Mouse (Mus musculus) left cerebral cortex, postnatal 10 days (tissue): ENCODE measurements around the gene March9. TPM values are rescaled to one million over a fixed set of nuclear protein-coding genes. Genes with fewer than 3 reads are reported as not detected.

Experiments
- DNase-seq, 2 experiments: peaks; one replicate each; pipeline ENCODE4 v3.0.0; 2021 to 2022; ENCODE audit warnings: low spot score in 2 of 2, mixed read lengths in 1 of 2; ENCODE audit errors: extremely low spot score in 1 of 2
- intact Hi-C: fragments of 180-260 bp; cut with DNase I; formaldehyde crosslinking; loops from one replicate; pipeline ENCODE4 v1.15.1; 2025
- total RNA-seq, 2 experiments: library from RNA; stranded (reverse); gene quantifications; 2 replicates each; pipeline ENCODE4 v1.2.3; 2021

The March9 gene
- total RNA-seq, 2 experiments from 2014 or later, result 49.6 to 49.8 TPM

DNA sequence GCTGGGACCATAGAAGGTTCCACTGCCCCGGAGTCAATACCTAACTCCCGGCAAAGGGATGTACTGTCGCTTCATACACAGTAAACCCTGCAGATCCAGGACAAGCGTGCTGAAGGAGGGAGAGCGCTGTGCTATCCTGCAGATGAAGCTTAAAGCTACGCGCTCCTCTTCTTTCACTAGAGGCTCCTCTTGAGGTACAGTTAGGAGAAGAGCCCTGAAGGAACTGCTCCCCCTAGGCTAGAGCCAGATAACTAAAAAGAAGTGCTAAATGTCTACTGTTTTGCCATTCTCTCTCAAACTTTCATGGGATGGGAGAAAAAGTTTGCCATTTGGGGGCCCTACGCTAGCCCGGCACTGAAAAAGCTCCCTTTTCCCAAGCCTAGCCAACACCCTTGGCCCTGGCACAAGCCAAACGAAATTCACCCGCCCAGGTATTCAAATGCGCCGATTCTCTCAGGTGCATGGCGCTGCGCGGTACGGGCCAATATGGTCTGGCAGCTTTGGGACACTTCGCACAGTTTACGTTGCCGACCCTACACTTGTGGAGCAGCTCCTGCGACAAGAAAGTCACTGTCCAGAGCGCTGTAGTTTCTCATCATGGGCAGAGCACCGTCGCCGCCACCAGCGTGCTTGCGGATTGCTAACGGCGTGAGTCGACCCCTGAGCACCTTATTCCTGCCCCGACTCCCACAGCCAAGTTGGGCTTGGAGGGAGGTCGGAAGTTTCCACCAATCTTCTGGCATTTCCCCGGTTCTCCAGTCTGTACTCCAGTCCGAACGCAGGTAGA, 11.2 kb downstream of the March9 start:
- intact Hi-C loops, result no loop called here
- no peak for DNase-seq

GRCm38 (mm10) chr10:127047954-127048353, 12.0 kb downstream of the March9 start, which contains the start of gene Cyp27b1:
Gene Cyp27b1, plus strand, starts transcription at chr10:127048250.
- intact Hi-C loops, result no loop called here
- no peak for DNase-seq

DNA sequence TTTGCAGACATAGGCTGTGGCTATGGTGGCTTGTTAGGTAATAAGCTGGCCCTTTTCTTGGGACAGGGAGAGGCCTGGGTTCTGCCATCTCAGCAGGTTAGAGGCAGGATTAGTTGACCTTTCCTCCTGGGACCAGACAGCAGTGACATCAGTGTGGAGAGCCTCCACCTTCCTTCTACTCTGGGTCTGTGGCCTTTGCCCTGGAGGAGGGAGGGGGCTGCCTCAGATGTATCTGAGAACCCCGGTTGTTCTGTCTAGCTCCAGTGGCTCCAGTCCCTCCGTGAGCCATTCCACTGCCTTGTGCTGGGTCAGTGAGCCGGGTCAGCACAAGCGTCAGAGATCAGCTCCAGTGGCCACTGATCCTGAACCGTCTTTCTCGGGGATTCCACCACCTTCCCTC, 16.8 kb downstream of the March9 start:
- DNase-seq, result no peak
- intact Hi-C loops, result no loop called here

- DNase-seq, result no peak
- intact Hi-C loops, result no loop called here
Observed at GRCm38 (mm10) chr10:127042468-127043115, 17.4 kb downstream of the March9 start.

GRCm38 (mm10) chr10:127041774-127042338, 18.1 kb downstream of the March9 start:
- DNase-seq, result peak; percentile 90 to 93
- intact Hi-C loops, result no loop called here

DNA sequence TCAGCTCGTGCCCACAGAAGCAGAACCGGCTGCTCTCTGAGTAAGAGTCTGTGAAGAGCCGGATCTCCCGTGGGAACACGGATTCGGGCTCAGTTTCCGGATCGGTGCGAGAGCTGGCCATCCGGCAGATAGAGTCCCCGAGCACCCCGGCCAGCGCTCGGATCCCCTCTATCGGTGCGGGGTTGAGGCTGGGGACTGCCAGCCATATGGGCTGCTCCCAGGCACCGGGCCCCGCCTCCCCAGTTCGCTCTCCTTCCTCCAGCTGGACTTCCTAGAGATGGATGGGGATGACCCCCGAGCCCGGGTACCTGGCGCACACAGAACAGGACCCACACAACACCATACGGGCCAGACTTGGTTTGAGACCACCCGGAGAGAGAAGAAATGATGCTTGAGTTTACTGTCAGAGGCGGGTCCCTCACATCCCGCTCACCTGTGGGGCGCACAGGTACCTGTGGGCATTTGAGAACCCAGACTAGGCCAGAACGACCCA, 18.7 kb downstream of the March9 start, which contains the start of the genes Mettl1 and Eef1akmt3:
Gene Mettl1, plus strand, starts transcription at position 141 of the 493 bp plus-strand sequence.
Gene Eef1akmt3, minus strand, starts transcription at position 240 of the 493 bp plus-strand sequence.
- intact Hi-C loops, result no loop called here
- peak in 1 of 2 experiments; percentile 60 for DNase-seq

DNA sequence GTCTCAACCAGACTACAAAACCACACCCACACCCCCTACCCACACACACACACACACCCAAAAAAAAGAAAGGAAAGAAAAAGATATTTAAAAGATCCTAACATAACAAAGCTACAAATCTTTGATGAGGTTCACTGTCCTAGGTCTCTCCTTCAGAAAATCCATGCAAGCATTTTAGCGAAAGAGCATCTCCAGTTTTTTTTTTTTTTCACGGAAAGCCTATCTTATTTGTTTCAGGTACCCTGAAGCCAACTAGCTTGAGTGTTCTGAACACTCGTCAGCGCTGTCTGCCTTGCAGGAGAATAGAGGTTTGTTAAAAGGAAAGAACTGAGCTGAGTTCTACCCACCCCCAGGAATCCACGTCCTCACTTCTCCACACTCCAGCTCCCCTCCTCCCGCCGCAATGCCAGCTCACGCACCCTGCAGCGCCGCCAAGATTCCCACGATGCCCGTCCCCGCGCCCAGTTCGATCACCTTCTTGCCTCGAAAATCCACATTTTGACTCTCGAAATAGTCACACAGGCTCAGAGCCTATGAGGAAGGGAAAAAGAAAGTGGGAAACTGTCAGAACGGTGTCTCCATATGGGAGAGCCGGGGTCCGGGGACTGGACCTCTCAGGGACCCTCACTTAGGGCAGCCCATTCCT, 19.3 kb downstream of the March9 start:
- intact Hi-C loops, result no loop called here
- DNase-seq, result peak in 1 of 2 experiments; percentile 63

- intact Hi-C loops, result no loop called here
- DNase-seq, result no peak
Observed at GRCm38 (mm10) chr10:127037641-127038040, 22.3 kb downstream of the March9 start.

GRCm38 (mm10) chr10:127036273-127036672, 23.7 kb downstream of the March9 start:
- intact Hi-C loops, result no loop called here
- no peak for DNase-seq

DNA sequence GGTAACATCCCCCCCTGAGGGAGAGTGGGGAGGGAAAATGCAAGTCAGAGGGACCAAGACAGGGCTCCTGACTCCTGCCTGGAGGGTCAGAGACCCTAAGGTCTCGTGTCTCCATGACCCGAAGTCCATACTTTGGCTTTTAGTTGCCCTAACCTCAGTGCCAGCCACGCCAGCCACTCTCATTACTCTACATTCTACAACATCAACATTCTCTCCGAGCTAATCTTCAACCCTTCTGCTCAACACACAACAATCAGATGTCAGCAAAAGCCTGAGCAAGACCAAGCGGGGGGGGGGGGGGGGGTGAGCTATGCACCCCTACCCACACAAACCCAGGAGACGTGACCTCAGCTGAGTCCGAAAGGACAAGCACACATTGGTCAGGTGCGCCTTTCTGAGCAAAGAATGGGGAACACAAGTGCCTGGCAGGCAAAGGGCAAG, 26.7 kb downstream of the March9 start:
- intact Hi-C loops, result loop anchor here (5.0 kb wide), 1 partner anchor 41 kb away; no protein-coding TSS in a partner anchor
- no peak for DNase-seq

DNA sequence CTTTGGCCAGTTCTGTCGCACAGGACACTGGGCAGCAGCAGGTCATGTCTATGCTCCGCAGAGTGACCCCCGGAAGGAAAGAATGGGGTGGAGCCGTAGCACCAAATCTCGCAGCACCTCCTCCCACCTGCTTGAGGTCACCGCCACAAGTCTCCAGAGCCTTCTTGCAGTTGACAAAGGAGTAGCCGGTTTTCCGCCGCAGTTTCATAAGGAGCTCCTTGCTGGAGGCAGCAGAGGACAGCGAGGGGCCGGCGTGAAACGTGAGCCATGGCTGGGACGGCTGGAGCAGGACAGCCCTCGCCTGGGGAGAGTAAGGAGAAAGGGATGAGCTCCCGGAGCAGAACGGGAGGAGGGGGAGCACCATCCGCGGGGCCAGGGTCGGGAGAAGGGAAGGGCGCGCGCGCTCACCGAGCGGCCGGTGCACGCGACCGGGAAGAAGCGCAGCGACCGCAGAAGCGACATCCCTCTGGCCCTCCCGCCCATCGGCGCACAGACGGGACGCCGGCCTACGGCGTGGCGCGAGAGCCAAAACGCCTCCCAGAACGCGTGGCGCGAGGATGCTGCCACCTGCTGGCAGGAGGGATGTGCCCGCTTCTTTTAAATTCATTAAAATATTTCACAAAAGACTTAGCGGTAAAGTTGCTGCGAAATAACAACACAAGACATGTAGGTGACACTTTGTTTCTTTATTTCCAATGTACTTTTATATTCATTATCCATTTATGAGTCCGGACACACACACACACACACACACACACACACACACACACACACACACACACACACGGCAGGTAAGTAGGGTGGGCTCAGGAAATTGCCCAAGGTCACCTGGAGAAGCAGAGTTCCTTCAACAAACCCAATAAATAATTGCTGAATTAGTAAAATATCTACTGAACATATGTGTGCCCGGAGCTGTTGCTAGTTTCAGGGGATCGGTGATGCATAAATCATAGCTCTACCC, 29.4 kb downstream of the March9 start, which contains the start of gene Tsfm:
Gene Tsfm, minus strand, starts transcription at position 505 of the 961 bp plus-strand sequence.
- peak; percentile 81 to 94 for DNase-seq
- intact Hi-C loops, result loop anchor here (2.0 to 5.0 kb wide), 2 partner anchors 38 to 112 kb away; no protein-coding TSS in a partner anchor

GRCm38 (mm10) chr10:127018422-127018821, 41.6 kb downstream of the March9 start:
- DNase-seq, result no peak
- intact Hi-C loops, result no loop called here

GRCm38 (mm10) chr10:127017071-127017470, 42.9 kb downstream of the March9 start:
- intact Hi-C loops, result no loop called here
- DNase-seq, result no peak

DNA sequence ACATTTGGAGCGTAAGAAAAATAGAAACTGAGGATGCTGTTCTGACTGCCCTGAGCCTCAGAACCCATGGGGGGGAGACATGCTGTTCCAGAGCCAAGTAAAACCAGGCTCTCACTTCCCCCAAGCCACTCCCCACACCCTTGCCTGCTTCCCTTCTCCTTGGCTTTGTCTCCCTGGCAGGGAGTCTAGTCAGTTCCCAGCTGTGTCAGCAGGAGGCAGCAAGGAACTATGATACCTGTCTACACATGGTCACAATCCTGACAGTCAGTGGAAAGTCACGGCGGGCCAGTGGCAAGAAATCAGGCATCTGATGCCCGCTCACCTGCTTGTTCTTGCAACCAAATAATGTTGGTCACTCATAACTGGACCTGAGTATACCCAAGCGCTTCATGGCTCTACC, 43.5 kb downstream of the March9 start:
- no peak for DNase-seq
- intact Hi-C loops, result no loop called here
